Mouse (Mus musculus): Measurements from ENCODE around the gene Cox5a. TPM values are rescaled to one million over a fixed set of nuclear protein-coding genes. Genes with fewer than 3 reads are reported as not detected.

The Cox5a gene
- polyA plus RNA-seq, 2 experiments = 121 to 317 TPM

DNA sequence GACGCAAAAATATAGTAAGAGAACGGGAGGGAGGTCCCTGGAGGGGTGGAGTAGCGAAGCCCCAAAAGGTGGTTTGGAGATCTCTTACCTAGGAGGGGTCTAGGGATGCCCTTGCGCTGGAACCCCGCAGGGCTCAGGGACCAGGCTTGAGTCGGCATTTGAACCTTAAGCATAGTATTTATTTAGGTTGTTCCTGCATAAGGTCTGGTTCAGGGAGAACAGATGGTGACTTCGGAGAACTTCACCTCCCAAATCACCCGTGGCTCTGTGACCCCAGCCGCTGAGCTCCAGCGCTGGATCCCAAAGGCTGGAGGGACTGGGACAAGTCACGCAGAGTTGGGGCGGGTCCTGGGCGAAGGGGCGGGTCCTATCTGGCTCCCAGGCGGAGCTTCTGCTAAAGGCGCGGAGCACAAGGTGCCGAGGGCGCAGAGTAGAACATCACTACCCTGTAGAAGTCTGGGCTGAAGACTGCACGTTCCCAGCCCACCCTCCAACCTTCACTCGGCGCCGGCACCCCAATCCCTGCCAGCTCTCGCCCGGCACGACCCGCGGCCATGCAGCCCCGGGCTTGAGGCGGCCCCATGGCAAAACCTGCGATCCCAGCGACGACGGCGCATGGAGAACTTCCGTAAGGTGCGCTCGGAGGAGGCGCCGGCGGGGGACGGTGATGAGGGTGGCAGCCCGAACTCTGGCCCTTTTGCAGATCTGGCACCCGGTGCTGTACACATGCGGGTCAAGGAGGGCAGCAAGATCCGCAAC, 17.3 kb upstream of the Cox5a start, which contains the start of gene Rpp25:
Rpp25 (plus strand) TSS at position 405 of the 759 bp plus-strand sequence.
- DNase-seq (ENCODE audit: low read depth in 3 of 3, low spot score in 3 of 3) (no peak), ATAC-seq (ENCODE audit: insufficient read depth) (no peak)
- 1% methylated on average over 46 of the region's 46 CpGs for WGBS (ENCODE audit: insufficient replicate concordance)
- Histone ChIP-seq H3K27ac (no peak within 1 kb of the TSS), H3K9me3 (ENCODE audit: control insufficient read depth, low read length) (no peaks in the 10 kb centered on the region), H3K4me3 (ENCODE audit: insufficient read depth in 1 of 2, low read depth in 2 of 2, low read length in 2 of 2) (peak within 1 kb of the TSS in 1 of 2 experiments; percentile 42; a peak in 3 of 4 replicates), H3K4me1 (replicated peaks; ENCODE audit: control insufficient read depth in 2 of 2, insufficient read depth in 2 of 2, low read length in 1 of 2) (peaks cover 12 to 15% of the 10 kb centered on the region in 2 experiments), H3K36me3 (replicated peaks; ENCODE audit: control insufficient read depth, insufficient read depth, low read depth) (no peaks in the 10 kb centered on the region), H3K9ac (replicated peaks) (no peak within 1 kb of the TSS), H3K27me3 (ENCODE audit: control insufficient read depth, insufficient read depth, low read length) (peaks cover 72% of the 10 kb centered on the region), H3K4me2 (ENCODE audit: low read depth) (peak within 1 kb of the TSS; percentile 61)
- TF ChIP-seq CTCF (IDR thresholded peaks at IDR 0.05; ENCODE audit: low read depth) (no peak), EP300 (IDR thresholded peaks at IDR 0.05; ENCODE audit: low read depth) (no peak)

DNA sequence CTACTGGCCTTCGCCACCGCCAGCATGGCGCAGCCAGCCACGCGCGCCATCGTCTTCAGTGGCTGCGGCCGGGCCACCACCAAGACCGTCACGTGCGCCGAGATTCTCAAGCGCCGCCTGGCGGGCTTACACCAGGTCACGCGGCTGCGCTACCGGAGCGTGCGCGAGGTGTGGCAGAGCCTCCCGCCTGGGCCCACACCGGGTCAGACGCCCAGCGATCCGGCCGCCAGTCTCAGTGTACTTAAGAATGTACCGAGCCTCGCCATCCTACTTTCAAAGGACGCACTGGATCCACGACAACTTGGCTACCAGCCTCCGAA, 16.7 kb upstream of the Cox5a start:
- peak overlapping the region; percentile 61 for H3K4me2 ChIP-seq (ENCODE audit: low read depth)
- H3K9me3 ChIP-seq (ENCODE audit: control insufficient read depth, low read length) = no peaks in the 10 kb centered on the region
- H3K4me1 ChIP-seq (replicated peaks; ENCODE audit: control insufficient read depth in 2 of 2, insufficient read depth in 2 of 2, low read length in 1 of 2) = peaks cover 12 to 15% of the 10 kb centered on the region in 2 experiments
- TF ChIP-seq EP300 (IDR thresholded peaks at IDR 0.05; ENCODE audit: low read depth) (no peak), CTCF (IDR thresholded peaks at IDR 0.05; ENCODE audit: low read depth) (peak; percentile 59)
- peak overlapping the region in 1 of 2 experiments; percentile 42; a peak in 2 of 4 replicates for H3K4me3 ChIP-seq (ENCODE audit: insufficient read depth in 1 of 2, low read depth in 2 of 2, low read length in 2 of 2)
- no peak overlapping the region for H3K27ac ChIP-seq
- peaks cover 71% of the 10 kb centered on the region for H3K27me3 ChIP-seq (ENCODE audit: control insufficient read depth, insufficient read depth, low read length)
- DNase-seq (ENCODE audit: low read depth in 3 of 3, low spot score in 3 of 3) (no peak), ATAC-seq (ENCODE audit: insufficient read depth) (no peak)
- H3K9ac ChIP-seq (replicated peaks) = no peak overlapping the region
- 2% methylated on average over 34 of the region's 34 CpGs for WGBS (ENCODE audit: insufficient replicate concordance)
- no peaks in the 10 kb centered on the region for H3K36me3 ChIP-seq (replicated peaks; ENCODE audit: control insufficient read depth, insufficient read depth, low read depth)

DNA sequence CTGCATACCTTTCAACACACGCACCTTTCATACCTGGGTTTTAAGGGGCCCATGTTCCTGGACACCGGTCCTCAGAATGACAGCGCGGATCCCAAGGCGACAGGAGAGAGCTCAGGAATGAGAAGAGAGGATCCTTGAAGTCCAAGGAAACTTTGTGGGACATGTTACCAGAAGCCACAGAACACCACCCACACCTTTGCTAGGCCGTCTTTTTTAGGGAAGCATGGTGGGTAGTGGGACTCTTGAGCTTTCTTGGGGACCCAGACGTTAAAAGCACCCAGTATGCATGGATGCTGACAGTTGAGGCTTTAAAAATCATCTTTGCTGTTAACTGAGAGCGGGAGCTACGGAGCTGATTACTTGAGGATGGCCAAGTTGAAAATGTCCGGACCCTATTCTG, 16.2 kb upstream of the Cox5a start:
- no peaks in the 10 kb centered on the region for H3K9me3 ChIP-seq (ENCODE audit: control insufficient read depth, low read length)
- H3K9ac ChIP-seq (replicated peaks) = no peak overlapping the region
- H3K27me3 ChIP-seq (ENCODE audit: control insufficient read depth, insufficient read depth, low read length) = peaks cover 66% of the 10 kb centered on the region
- DNase-seq (ENCODE audit: low read depth in 3 of 3, low spot score in 3 of 3) (no peak), ATAC-seq (ENCODE audit: insufficient read depth) (no peak)
- no peak overlapping the region for H3K4me3 ChIP-seq (ENCODE audit: insufficient read depth in 1 of 2, low read depth in 2 of 2, low read length in 2 of 2)
- no peak for TF ChIP-seq CTCF (IDR thresholded peaks at IDR 0.05; ENCODE audit: low read depth)
- no peak for TF ChIP-seq EP300 (IDR thresholded peaks at IDR 0.05; ENCODE audit: low read depth)
- H3K27ac ChIP-seq = no peak overlapping the region
- H3K36me3 ChIP-seq (replicated peaks; ENCODE audit: control insufficient read depth, insufficient read depth, low read depth) = no peaks in the 10 kb centered on the region
- 39% methylated on average over 10 of the region's 10 CpGs for WGBS (ENCODE audit: insufficient replicate concordance)
- peaks cover 12 to 15% of the 10 kb centered on the region in 2 experiments for H3K4me1 ChIP-seq (replicated peaks; ENCODE audit: control insufficient read depth in 2 of 2, insufficient read depth in 2 of 2, low read length in 1 of 2)
- no peak overlapping the region for H3K4me2 ChIP-seq (ENCODE audit: low read depth)

DNA sequence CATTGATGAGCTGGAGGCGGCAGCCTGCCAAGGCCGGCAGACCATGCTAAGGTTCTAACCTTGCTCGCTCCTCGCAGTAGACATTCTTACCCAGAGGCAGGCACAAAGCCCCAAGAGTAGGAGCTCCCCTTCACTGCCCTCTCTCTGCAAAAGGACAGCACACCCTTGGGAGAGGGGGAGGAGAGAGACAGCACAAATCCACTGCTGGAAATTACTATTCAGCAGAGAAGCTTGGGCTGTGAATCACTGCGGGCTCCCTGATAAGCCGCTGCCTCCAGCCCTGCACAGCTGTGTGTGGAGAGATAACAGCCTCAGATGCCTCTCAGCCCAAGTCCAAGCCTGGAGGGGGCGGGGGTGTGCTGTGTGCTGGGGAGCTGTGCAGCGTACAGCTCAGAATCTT, 15.4 kb upstream of the Cox5a start:
- Histone ChIP-seq H3K4me1 (replicated peaks; ENCODE audit: control insufficient read depth in 2 of 2, insufficient read depth in 2 of 2, low read length in 1 of 2) (peaks cover 12 to 15% of the 10 kb centered on the region in 2 experiments), H3K27ac (no peak overlapping the region), H3K27me3 (ENCODE audit: control insufficient read depth, insufficient read depth, low read length) (peaks cover 62% of the 10 kb centered on the region), H3K9ac (replicated peaks) (no peak overlapping the region), H3K4me3 (ENCODE audit: insufficient read depth in 1 of 2, low read depth in 2 of 2, low read length in 2 of 2) (no peak overlapping the region), H3K9me3 (ENCODE audit: control insufficient read depth, low read length) (no peaks in the 10 kb centered on the region), H3K36me3 (replicated peaks; ENCODE audit: control insufficient read depth, insufficient read depth, low read depth) (no peaks in the 10 kb centered on the region), H3K4me2 (ENCODE audit: low read depth) (peak overlapping the region; percentile 30)
- WGBS (ENCODE audit: insufficient replicate concordance) = 2% methylated on average over 8 of the region's 8 CpGs
- TF ChIP-seq CTCF (IDR thresholded peaks at IDR 0.05; ENCODE audit: low read depth) = peak; percentile 37
- peak; percentile 95 for TF ChIP-seq EP300 (IDR thresholded peaks at IDR 0.05; ENCODE audit: low read depth)
- ATAC-seq (ENCODE audit: insufficient read depth) (peak; percentile 99), DNase-seq (ENCODE audit: low read depth in 3 of 3, low spot score in 3 of 3) (peak; percentile 83 to 87 (median 83))

DNA sequence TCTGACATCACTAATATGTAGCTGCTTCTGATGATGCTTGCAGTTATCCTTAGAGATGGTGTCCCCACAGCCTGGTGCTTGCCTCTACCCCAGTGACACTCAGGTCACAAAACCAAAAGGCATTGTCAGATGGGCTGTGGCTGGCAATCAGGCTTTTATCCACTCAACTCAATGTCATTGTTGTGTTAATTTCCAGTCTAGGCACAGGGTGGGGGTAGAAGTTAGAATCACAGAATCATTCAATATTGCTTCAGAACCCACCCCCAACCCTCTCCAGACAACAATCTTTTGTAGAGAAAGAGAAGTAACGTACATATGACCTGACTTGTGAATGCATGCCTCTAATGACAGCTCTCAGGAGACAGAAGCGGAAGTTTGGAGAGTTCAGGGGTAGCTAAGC, 10.5 kb upstream of the Cox5a start:
- Histone ChIP-seq H3K4me2 (ENCODE audit: low read depth) (no peak overlapping the region), H3K4me1 (replicated peaks; ENCODE audit: control insufficient read depth in 2 of 2, insufficient read depth in 2 of 2, low read length in 1 of 2) (peaks cover 8 to 9% of the 10 kb centered on the region in 2 experiments), H3K36me3 (replicated peaks; ENCODE audit: control insufficient read depth, insufficient read depth, low read depth) (no peaks in the 10 kb centered on the region), H3K9me3 (ENCODE audit: control insufficient read depth, low read length) (no peaks in the 10 kb centered on the region), H3K27me3 (ENCODE audit: control insufficient read depth, insufficient read depth, low read length) (peaks cover 13% of the 10 kb centered on the region), H3K9ac (replicated peaks) (no peak overlapping the region), H3K27ac (no peak overlapping the region), H3K4me3 (ENCODE audit: insufficient read depth in 1 of 2, low read depth in 2 of 2, low read length in 2 of 2) (no peak overlapping the region)
- TF ChIP-seq CTCF (IDR thresholded peaks at IDR 0.05; ENCODE audit: low read depth) (no peak), EP300 (IDR thresholded peaks at IDR 0.05; ENCODE audit: low read depth) (no peak)
- no peak for DNase-seq (ENCODE audit: low read depth in 3 of 3, low spot score in 3 of 3)
- 54% methylated on average over 2 of the region's 2 CpGs for WGBS (ENCODE audit: insufficient replicate concordance)
- ATAC-seq (ENCODE audit: insufficient read depth) = no peak

All from liver, embryonic 14.5 days (tissue).